Mouse (Mus musculus) ES-E14 (cell line): ENCODE measurements around the gene Tmx1.

Experiments
- MAFK ChIP-seq: IDR thresholded peaks from 2 replicates; pipeline ENCODE4 v1.6.1; 2014; ENCODE audit warnings: mild to moderate bottlenecking, low read depth, low read length, inconsistent platforms; ENCODE audit not compliant: insufficient read depth
- ZC3H11A ChIP-seq: IDR thresholded peaks from 2 replicates; pipeline ENCODE4 v1.6.1; 2012; ENCODE audit warnings: low read depth, mild to moderate bottlenecking, inconsistent platforms, low read length, borderline replicate concordance

GRCm38 (mm10) chr12:70459546-70459945, 6.7 kb downstream of the Tmx1 start:
- no peak for TF ChIP-seq MAFK
- no peak for TF ChIP-seq ZC3H11A
